In genomic region chrX:8096068-8096786, GRCm38 (mm10) we compare ENCODE assay signal across 8 mouse cellular contexts. TPM values are rescaled to one million over a fixed set of nuclear protein-coding genes. Genes with fewer than 3 reads are reported as not detected.
DNase-seq lines count a peak whose midpoint lies in the region; ATAC-seq lines count a peak whose summit lies in the region.
"Not testable (repeated sequence)": the region's sequence is repeated elsewhere in the genome, so short reads cannot be mapped to it uniquely, and the experiment has no call there.

No protein-coding gene starts in this region.

- peak; percentile 86 for DNase-seq in adrenal gland, adult 8-10 months
- DNase-seq in heart, adult 11 months: peak; percentile 99
- not testable (repeated sequence) for DNase-seq in intestine, embryonic 14.5 days (ENCODE audit: low spot score)
- peak; percentile 78 to 81 for DNase-seq in left cerebral cortex, postnatal 10 days (ENCODE audit: extremely low spot score in 1 of 2, low spot score in 2 of 2)
- DNase-seq in lung, postnatal 36 days: peak; percentile 77
- DNase-seq in ovary, postnatal 14 days (ENCODE audit: low spot score): peak; percentile 80
- DNase-seq in thymus, postnatal 36 days: peak; percentile 86 to 92

- intact Hi-C loops in left cerebral cortex, postnatal 10 days (cut with DNase I): not testable (repeated sequence)

- H3K9ac ChIP-seq in embryonic facial prominence, embryonic 13.5 days: not testable (repeated sequence)
- H3K9ac ChIP-seq in intestine, embryonic 14.5 days (ENCODE audit: low read length): 0 out of 2 replicates have a peak overlapping the region, but pooled peaks have one; percentile 12

- peak overlapping the region; percentile 50 for H3K4me2 ChIP-seq in embryonic facial prominence, embryonic 13.5 days
- peak overlapping the region; percentile 44 for H3K4me2 ChIP-seq in intestine, embryonic 14.5 days (ENCODE audit: low read length)

- H3K27ac ChIP-seq in embryonic facial prominence, embryonic 13.5 days; intestine, embryonic 14.5 days (ENCODE audit: low read depth): not testable (repeated sequence)

- H3K4me3 ChIP-seq in embryonic facial prominence, embryonic 13.5 days: peak overlapping the region; percentile 37
- peak overlapping the region; percentile 25 for H3K4me3 ChIP-seq in intestine, embryonic 14.5 days (ENCODE audit: low read depth, low read length)

- ATAC-seq in embryonic facial prominence, embryonic 13.5 days (ENCODE audit: insufficient number of reproducible peaks, insufficient read depth, low FRiP score, low TSS enrichment, low read depth): peak; percentile 87
- ATAC-seq in intestine, embryonic 14.5 days (replicated peaks; ENCODE audit: low FRiP score, low TSS enrichment, low read depth): peak; percentile 94

- H3K9me3 ChIP-seq in embryonic facial prominence, embryonic 13.5 days; intestine, embryonic 14.5 days (ENCODE audit: control insufficient read depth, low read length): not testable (repeated sequence)

- WGBS in embryonic facial prominence, embryonic 13.5 days: 35% methylated on average over 27 of the region's 48 CpGs
- WGBS in intestine, embryonic 14.5 days: 7% methylated on average over 18 of the region's 48 CpGs

- not testable (repeated sequence) for H3K36me3 ChIP-seq in embryonic facial prominence, embryonic 13.5 days; intestine, embryonic 14.5 days (ENCODE audit: control insufficient read depth, insufficient read depth, low read length)

- not testable (repeated sequence) for H3K4me1 ChIP-seq in embryonic facial prominence, embryonic 13.5 days; intestine, embryonic 14.5 days (replicated peaks; ENCODE audit: control insufficient read depth, insufficient read depth, low read length)

- not testable (repeated sequence) for H3K27me3 ChIP-seq in embryonic facial prominence, embryonic 13.5 days; intestine, embryonic 14.5 days (replicated peaks; ENCODE audit: control insufficient read depth, insufficient read depth, low read length)

RNA-seq across cellular contexts. Expression of gene Was, which starts 5.9 kb away (rescaled TPM):
- total RNA-seq in adrenal gland, adult 8-10 months (2022): 1 to 10 TPM; 1.8 to 3.7 (median 3.2) TPM
- 0.41 and 0.44 TPM in 2 replicates for polyA plus RNA-seq in embryonic facial prominence, embryonic 13.5 days (2015; fragmentation: Nextera tagmentation; extraction: Ambion mirVana)
- 0.35 and 0.51 TPM in 2 replicates for polyA plus RNA-seq in intestine, embryonic 14.5 days (2014; fragmentation: Nextera tagmentation; extraction: Ambion mirVana)
- 1 to 10 TPM; 1.4 to 1.5 TPM for total RNA-seq in left cerebral cortex, postnatal 10 days (2021)

RNA-seq across cellular contexts. Expression of gene Suv39h1, which starts 21.7 kb away (rescaled TPM):
- 10 to 100 TPM; 11.5 to 14.6 (median 13.9) TPM for total RNA-seq in adrenal gland, adult 8-10 months (2022)
- 64.7 and 68.5 TPM in 2 replicates for polyA plus RNA-seq in embryonic facial prominence, embryonic 13.5 days (2015; fragmentation: Nextera tagmentation; extraction: Ambion mirVana)
- 59.7 and 61.8 TPM in 2 replicates for polyA plus RNA-seq in intestine, embryonic 14.5 days (2014; fragmentation: Nextera tagmentation; extraction: Ambion mirVana)
- total RNA-seq in left cerebral cortex, postnatal 10 days (2021): 10 to 100 TPM; 34.3 to 36.7 TPM

RNA-seq across cellular contexts. Expression of gene Wdr13, which starts 36.5 kb away (rescaled TPM):
- 10 to 100 TPM; 55.3 to 98.1 (median 71.7) TPM for total RNA-seq in adrenal gland, adult 8-10 months (2022)
- 23.2 and 27.2 TPM in 2 replicates for polyA plus RNA-seq in embryonic facial prominence, embryonic 13.5 days (2015; fragmentation: Nextera tagmentation; extraction: Ambion mirVana)
- polyA plus RNA-seq in intestine, embryonic 14.5 days (2014; fragmentation: Nextera tagmentation; extraction: Ambion mirVana): 23.3 and 27.0 TPM in 2 replicates
- 100 to 1,000 TPM; 231 to 242 TPM for total RNA-seq in left cerebral cortex, postnatal 10 days (2021)

RNA-seq across cellular contexts. Expression of gene Rbm3, which starts 49.5 kb away (rescaled TPM):
- 100 to 1,000 TPM in 3 of 4 experiments, 10 to 100 TPM in 1; 63.7 to 233 (median 151) TPM for total RNA-seq in adrenal gland, adult 8-10 months (2022)
- polyA plus RNA-seq in embryonic facial prominence, embryonic 13.5 days (2015; fragmentation: Nextera tagmentation; extraction: Ambion mirVana): 501 and 572 TPM in 2 replicates
- polyA plus RNA-seq in intestine, embryonic 14.5 days (2014; fragmentation: Nextera tagmentation; extraction: Ambion mirVana): 537 and 553 TPM in 2 replicates
- 100 to 1,000 TPM; 268 to 306 TPM for total RNA-seq in left cerebral cortex, postnatal 10 days (2021)
